Mouse (Mus musculus): ENCODE results near the gene Pfkfb3. TPM values are rescaled to one million over a fixed set of nuclear protein-coding genes. Genes with fewer than 3 reads are reported as not detected.

Gene Pfkfb3
- polyA plus RNA-seq, 1 experiment from 2014 or later, result 27.5 TPM

Other genes starting within 250 kb of the Pfkfb3 start
- 141 and 142 TPM in 2 replicates for gene Rbm17, start 50.1 kb upstream of the Pfkfb3 start, polyA plus RNA-seq (2015; fragmentation: Nextera tagmentation; extraction: Ambion mirVana)
- not detected in 2 replicates for gene Gm17490, start 72.2 kb upstream of the Pfkfb3 start, polyA plus RNA-seq (2015; fragmentation: Nextera tagmentation; extraction: Ambion mirVana)
- 0.04 TPM in 1 of 2 replicates, not detected in the other for gene Il2ra, start 88.7 kb upstream of the Pfkfb3 start, polyA plus RNA-seq (2015; fragmentation: Nextera tagmentation; extraction: Ambion mirVana)
- gene Il15ra, start 151.2 kb upstream of the Pfkfb3 start, polyA plus RNA-seq (2015; fragmentation: Nextera tagmentation; extraction: Ambion mirVana), result 0.75 and 0.82 TPM in 2 replicates
- gene Fbh1, start 223.5 kb upstream of the Pfkfb3 start, polyA plus RNA-seq (2015; fragmentation: Nextera tagmentation; extraction: Ambion mirVana), result 135 and 137 TPM in 2 replicates
- 52.0 and 54.4 TPM in 2 replicates for gene Ankrd16, start 223.8 kb upstream of the Pfkfb3 start, polyA plus RNA-seq (2015; fragmentation: Nextera tagmentation; extraction: Ambion mirVana)